ENCODE assay signal across 8 mouse cellular contexts in genomic region chr2:154372151-154372829, GRCm38 (mm10). TPM values are rescaled to one million over a fixed set of nuclear protein-coding genes. Genes with fewer than 3 reads are reported as not detected.
DNase-seq lines count a peak whose midpoint lies in the region; ATAC-seq and TF ChIP-seq lines count a peak whose summit lies in the region.

No protein-coding gene starts in this region.

- no peak for TF ChIP-seq CTCF in brain, embryonic 14.5 days (IDR thresholded peaks at IDR 0.05; ENCODE audit: borderline replicate concordance, extremely low read depth, insufficient read depth, insufficient read length)

- peak; percentile 89 for ATAC-seq in erythroblast, adult 5-6 weeks (replicated peaks; ENCODE audit: low FRiP score, poor library complexity, severe bottlenecking)
- ATAC-seq in heart, embryonic 11.5 days (replicated peaks; ENCODE audit: insufficient number of reproducible peaks, low FRiP score, low TSS enrichment): peak; percentile 81
- ATAC-seq in kidney, embryonic 15.5 days (replicated peaks; ENCODE audit: low FRiP score): peak; percentile 89

- no peaks in the 10 kb centered on the region for H3K9me3 ChIP-seq in heart, embryonic 11.5 days (replicated peaks; ENCODE audit: control insufficient read depth, low read length)
- H3K9me3 ChIP-seq in kidney, embryonic 15.5 days (replicated peaks): no peaks in the 10 kb centered on the region

- TF ChIP-seq POLR2A in brain, embryonic 14.5 days (IDR thresholded peaks at IDR 0.05; ENCODE audit: borderline replicate concordance, extremely low read depth, insufficient read depth, insufficient read length, poor library complexity, severe bottlenecking): peak; percentile 61; the same call in 1 of the 2 replicates

- peaks cover 3% of the 10 kb centered on the region for H3K4me1 ChIP-seq in heart, embryonic 11.5 days (ENCODE audit: control insufficient read depth, insufficient read depth, low read length)
- H3K4me1 ChIP-seq in kidney, embryonic 15.5 days: peaks cover 9% of the 10 kb centered on the region

- peak overlapping the region; percentile 79 for H3K4me2 ChIP-seq in heart, embryonic 11.5 days
- peak overlapping the region; percentile 75 for H3K4me2 ChIP-seq in kidney, embryonic 15.5 days

- peak overlapping the region; percentile 96 for H3K9ac ChIP-seq in heart, embryonic 11.5 days (ENCODE audit: low read depth, low read length)
- H3K9ac ChIP-seq in kidney, embryonic 15.5 days: peak overlapping the region; percentile 95

- WGBS in heart, embryonic 11.5 days (ENCODE audit: insufficient replicate concordance): under 1% methylated on average over 42 of the region's 42 CpGs
- under 1% methylated on average over 42 of the region's 42 CpGs for WGBS in kidney, embryonic 15.5 days

- DNase-seq in CD4-positive helper T cell, adult 2 months (ENCODE audit: low read depth, low spot score): peak; percentile 88
- DNase-seq in brain, embryonic 14.5 days (ENCODE audit: low read depth): peak; percentile 94
- DNase-seq in liver: peak; percentile 89
- DNase-seq in monocyte, adult 2 months (ENCODE audit: low read depth in 1 of 2, low spot score in 2 of 2): peak; percentile 58 to 79
- peak; percentile 78 to 85 for DNase-seq in spleen, postnatal 14 days (ENCODE audit: low spot score in 2 of 2)

- peak overlapping the region; percentile 61 for H3K4me3 ChIP-seq in heart, embryonic 11.5 days (ENCODE audit: low read depth, low read length)
- H3K4me3 ChIP-seq in kidney, embryonic 15.5 days (replicated peaks): peak overlapping the region; percentile 80

- no peaks in the 10 kb centered on the region for H3K27me3 ChIP-seq in heart, embryonic 11.5 days (ENCODE audit: control insufficient read depth, insufficient read depth, low read length)
- H3K27me3 ChIP-seq in kidney, embryonic 15.5 days: no peaks in the 10 kb centered on the region

- H3K27ac ChIP-seq in heart, embryonic 11.5 days (ENCODE audit: low read depth, low read length): peak overlapping the region; percentile 93
- peak overlapping the region; percentile 95 for H3K27ac ChIP-seq in kidney, embryonic 15.5 days

- peaks cover 8% of the 10 kb centered on the region for H3K36me3 ChIP-seq in heart, embryonic 11.5 days (ENCODE audit: control insufficient read depth, insufficient read depth, low read length)
- peaks cover 27% of the 10 kb centered on the region for H3K36me3 ChIP-seq in kidney, embryonic 15.5 days

RNA-seq across cellular contexts. Expression of gene Cdk5rap1, which starts 0.5 kb away (rescaled TPM):
- polyA plus RNA-seq in brain, embryonic 14.5 days (2012; rRNA removed): 16.5 and 16.6 TPM in 2 replicates
- 5.9 and 13.1 TPM in 2 replicates for total RNA-seq in erythroblast, adult 5-6 weeks (2015; ENCODE audit: low replicate concordance)
- total RNA-seq in erythroblast, adult 5-6 weeks (2017; ENCODE audit: low replicate concordance): 12.7 and 21.5 TPM in 2 replicates
- 14.1 and 18.3 TPM in 2 replicates for polyA plus RNA-seq in heart, embryonic 11.5 days (2014; fragmentation: Nextera tagmentation; extraction: Ambion mirVana)
- 19.0 and 20.4 TPM in 2 replicates for polyA plus RNA-seq in kidney, embryonic 15.5 days (2015; fragmentation: Nextera tagmentation; extraction: Ambion mirVana)

RNA-seq across cellular contexts. Expression of gene Snta1, which starts 35.6 kb away (rescaled TPM):
- 9.9 and 11.6 TPM in 2 replicates for polyA plus RNA-seq in brain, embryonic 14.5 days (2012; rRNA removed)
- not detected in 2 replicates for total RNA-seq in erythroblast, adult 5-6 weeks (2015; ENCODE audit: low replicate concordance)
- total RNA-seq in erythroblast, adult 5-6 weeks (2017; ENCODE audit: low replicate concordance): 0.17 and 0.56 TPM in 2 replicates
- polyA plus RNA-seq in heart, embryonic 11.5 days (2014; fragmentation: Nextera tagmentation; extraction: Ambion mirVana): 14.6 and 22.2 TPM in 2 replicates
- polyA plus RNA-seq in kidney, embryonic 15.5 days (2015; fragmentation: Nextera tagmentation; extraction: Ambion mirVana): 12.0 and 12.7 TPM in 2 replicates

Comparison
In these comparisons a context has a peak if more than half of its experiments do, and no peak if none do; other contexts are left out.
1. Peak in every context shown above with its lines: DNase-seq, ATAC-seq, H3K4me3 ChIP-seq and H3K27ac ChIP-seq.